Mouse (Mus musculus): Measurements from ENCODE around the gene Ptpdc1. TPM values are rescaled to one million over a fixed set of nuclear protein-coding genes. Genes with fewer than 3 reads are reported as not detected.

The Ptpdc1 gene
- 13.7 and 14.8 TPM in 2 replicates for polyA plus RNA-seq (2014; fragmentation: Nextera tagmentation; extraction: Ambion mirVana)

DNA sequence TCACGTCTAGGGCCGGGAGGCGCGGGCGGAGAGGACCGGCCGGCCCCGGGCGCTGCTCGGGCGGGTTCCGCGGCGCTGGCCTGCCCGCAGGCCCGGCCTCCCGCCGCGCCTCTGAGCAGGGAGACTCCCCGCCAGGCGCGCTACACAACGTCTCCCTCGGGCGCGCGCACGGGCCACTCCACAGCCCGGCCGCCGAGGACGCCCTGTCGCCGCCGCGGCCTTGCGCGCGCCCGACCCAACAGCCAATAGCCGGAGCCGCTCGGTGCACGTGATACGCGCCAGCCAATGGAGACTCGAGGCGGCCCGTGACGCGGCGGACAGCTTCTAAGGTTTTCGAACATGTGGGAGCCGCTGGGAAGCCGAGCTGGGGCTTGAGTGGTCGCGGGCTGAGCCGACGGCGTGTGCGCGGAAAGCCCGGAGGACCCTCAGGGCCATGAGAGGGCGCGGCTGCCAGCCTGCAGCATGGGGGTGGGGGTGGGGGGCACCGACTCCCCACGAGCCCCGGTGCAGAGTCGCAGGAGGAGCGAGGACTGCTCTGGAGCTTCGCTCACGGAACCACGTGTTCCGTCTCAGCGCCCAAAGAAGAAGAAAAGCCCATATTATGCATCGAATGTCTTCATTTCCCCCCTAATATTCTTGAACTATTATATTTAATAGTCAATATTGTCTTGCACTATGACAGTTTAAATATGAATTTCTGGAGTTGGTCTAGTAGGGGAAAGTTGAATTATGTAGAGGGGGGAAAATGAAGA lies at the start of gene Ptpdc1:
Ptpdc1 (minus strand) TSS at position 232 of the 752 bp plus-strand sequence.
- Histone ChIP-seq H3K4me3 (ENCODE audit: low read depth, low read length) (peak within 1 kb of the TSS; percentile 67), H3K4me2 (peak within 1 kb of the TSS; percentile 88), H3K27ac (ENCODE audit: low read depth) (peak within 1 kb of the TSS; percentile 91), H3K36me3 (ENCODE audit: insufficient read depth) (no peaks in the 10 kb centered on the region), H3K9ac (peak within 1 kb of the TSS; percentile 83), H3K27me3 (ENCODE audit: insufficient read depth, low read length) (0 out of 2 replicates have a peak, but pooled peaks cover 4% of the 10 kb centered on the region), H3K9me3 (ENCODE audit: low read depth, low read length) (no peaks in the 10 kb centered on the region), H3K4me1 (ENCODE audit: insufficient read depth) (no peaks in the 10 kb centered on the region)
- 1% methylated on average over 62 of the region's 76 CpGs for WGBS
- TF ChIP-seq CTCF (IDR thresholded peaks at IDR 0.05; ENCODE audit: low read depth): no peak
- peak; percentile 99 for ATAC-seq (ENCODE audit: insufficient read depth)
- peak; percentile 99 for DNase-seq

DNA sequence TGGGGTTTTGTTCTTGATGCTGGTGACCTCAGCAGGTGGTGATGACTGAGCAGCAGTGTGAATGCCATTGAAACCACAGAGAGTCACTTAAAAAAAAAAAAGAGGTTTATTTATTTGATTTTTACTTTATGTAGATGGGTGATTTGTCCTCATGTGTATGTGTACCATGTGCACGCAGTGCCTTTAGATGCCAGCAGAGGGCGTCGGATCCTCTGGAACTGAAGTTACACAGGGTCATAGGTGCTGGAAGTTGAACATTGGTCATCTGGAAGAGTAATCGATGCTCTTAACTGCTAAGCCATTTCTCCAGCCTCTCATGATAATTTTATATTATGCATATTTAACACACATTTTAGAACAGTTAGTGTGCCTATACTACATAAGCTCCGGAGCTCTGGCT lies 49.1 kb upstream of the Ptpdc1 start:
- Histone ChIP-seq H3K4me1 (ENCODE audit: insufficient read depth) (no peaks in the 10 kb centered on the region), H3K27ac (ENCODE audit: low read depth) (no peak overlapping the region), H3K4me2 (no peak overlapping the region), H3K36me3 (ENCODE audit: insufficient read depth) (no peaks in the 10 kb centered on the region), H3K27me3 (ENCODE audit: insufficient read depth, low read length) (peaks cover 46% of the 10 kb centered on the region), H3K9me3 (ENCODE audit: low read depth, low read length) (no peaks in the 10 kb centered on the region), H3K4me3 (ENCODE audit: low read depth, low read length) (no peak overlapping the region), H3K9ac (no peak overlapping the region)
- TF ChIP-seq CTCF (IDR thresholded peaks at IDR 0.05; ENCODE audit: low read depth): peak; percentile 27; the same call in 1 of the 2 replicates
- ATAC-seq (ENCODE audit: insufficient read depth) (no peak), DNase-seq (no peak)
- 81% methylated on average over 5 of the region's 5 CpGs for WGBS

DNA sequence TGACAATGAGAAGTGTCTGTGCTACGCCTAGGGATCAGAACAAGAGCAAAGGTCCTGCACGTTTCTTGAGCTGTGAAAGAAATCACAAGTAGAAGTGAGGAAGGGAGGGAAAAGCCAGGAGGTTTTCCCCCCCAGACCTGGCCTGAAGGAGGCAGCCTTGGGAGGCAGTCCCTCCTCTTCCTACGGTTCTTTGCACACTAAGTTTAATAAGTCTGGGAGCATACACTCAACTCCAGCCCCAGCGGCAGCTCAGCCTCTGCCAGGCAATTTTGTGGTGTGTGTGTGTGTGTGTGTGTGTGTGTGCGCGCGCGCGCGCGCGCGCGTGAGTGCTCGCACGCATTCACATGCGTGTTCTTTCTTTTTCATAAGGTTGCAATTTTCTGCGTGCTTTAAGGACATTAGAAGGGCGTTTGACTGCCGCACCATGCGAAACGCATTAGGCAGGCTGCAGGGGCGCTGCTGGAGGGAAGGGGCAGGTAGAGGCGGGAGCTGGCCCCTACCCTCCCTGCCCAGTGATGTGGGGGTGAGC lies 46.9 kb upstream of the Ptpdc1 start:
- no peak for TF ChIP-seq CTCF (IDR thresholded peaks at IDR 0.05; ENCODE audit: low read depth)
- Histone ChIP-seq H3K9ac (no peak overlapping the region), H3K36me3 (ENCODE audit: insufficient read depth) (no peaks in the 10 kb centered on the region), H3K27ac (ENCODE audit: low read depth) (no peak overlapping the region), H3K4me2 (peak overlapping the region; percentile 27; the same call in 1 of the 2 replicates), H3K4me1 (ENCODE audit: insufficient read depth) (no peaks in the 10 kb centered on the region), H3K4me3 (ENCODE audit: low read depth, low read length) (peak overlapping the region; percentile 6; the same call in 1 of the 2 replicates), H3K9me3 (ENCODE audit: low read depth, low read length) (no peaks in the 10 kb centered on the region), H3K27me3 (ENCODE audit: insufficient read depth, low read length) (peaks cover 68% of the 10 kb centered on the region)
- DNase-seq (no peak), ATAC-seq (ENCODE audit: insufficient read depth) (no peak)
- WGBS: 1% methylated on average over 24 of the region's 24 CpGs

DNA sequence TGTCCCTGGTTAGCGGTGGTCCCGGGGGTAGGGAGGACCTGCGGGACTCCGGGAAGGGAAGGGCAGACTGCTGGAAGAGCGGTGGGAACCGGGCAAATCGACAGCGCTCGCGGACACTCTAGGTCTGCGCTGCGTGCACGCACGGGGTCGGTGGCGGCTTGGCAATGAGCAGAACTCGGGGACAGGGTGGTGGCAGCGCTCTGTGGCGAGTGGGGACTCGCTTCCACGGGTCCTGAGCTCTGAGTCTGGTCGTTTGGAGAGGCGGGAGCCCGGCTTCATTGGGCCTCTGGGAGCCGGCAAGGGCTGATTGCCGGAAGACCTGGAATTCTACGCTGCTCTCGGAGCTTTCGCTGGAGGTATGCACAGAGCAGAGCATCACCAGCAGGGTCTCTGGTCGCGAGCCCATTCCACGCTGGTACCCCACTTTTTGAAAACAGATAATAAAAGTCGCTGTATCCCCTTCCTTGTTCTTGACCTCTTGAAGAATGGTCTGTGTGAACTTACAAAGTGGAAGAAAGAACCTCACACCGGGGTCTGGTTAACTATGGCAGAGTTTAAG lies 43.6 kb upstream of the Ptpdc1 start:
- WGBS: 1% methylated on average over 34 of the region's 34 CpGs
- Histone ChIP-seq H3K4me2 (peak overlapping the region; percentile 47), H3K27ac (ENCODE audit: low read depth) (no peak overlapping the region), H3K9ac (no peak overlapping the region), H3K4me3 (ENCODE audit: low read depth, low read length) (peak overlapping the region; percentile 27), H3K9me3 (ENCODE audit: low read depth, low read length) (no peaks in the 10 kb centered on the region), H3K36me3 (ENCODE audit: insufficient read depth) (no peaks in the 10 kb centered on the region), H3K27me3 (ENCODE audit: insufficient read depth, low read length) (peaks cover 95% of the 10 kb centered on the region), H3K4me1 (ENCODE audit: insufficient read depth) (no peaks in the 10 kb centered on the region)
- no peak for ATAC-seq (ENCODE audit: insufficient read depth)
- peak; percentile 33 for DNase-seq
- TF ChIP-seq CTCF (IDR thresholded peaks at IDR 0.05; ENCODE audit: low read depth): no peak

DNA sequence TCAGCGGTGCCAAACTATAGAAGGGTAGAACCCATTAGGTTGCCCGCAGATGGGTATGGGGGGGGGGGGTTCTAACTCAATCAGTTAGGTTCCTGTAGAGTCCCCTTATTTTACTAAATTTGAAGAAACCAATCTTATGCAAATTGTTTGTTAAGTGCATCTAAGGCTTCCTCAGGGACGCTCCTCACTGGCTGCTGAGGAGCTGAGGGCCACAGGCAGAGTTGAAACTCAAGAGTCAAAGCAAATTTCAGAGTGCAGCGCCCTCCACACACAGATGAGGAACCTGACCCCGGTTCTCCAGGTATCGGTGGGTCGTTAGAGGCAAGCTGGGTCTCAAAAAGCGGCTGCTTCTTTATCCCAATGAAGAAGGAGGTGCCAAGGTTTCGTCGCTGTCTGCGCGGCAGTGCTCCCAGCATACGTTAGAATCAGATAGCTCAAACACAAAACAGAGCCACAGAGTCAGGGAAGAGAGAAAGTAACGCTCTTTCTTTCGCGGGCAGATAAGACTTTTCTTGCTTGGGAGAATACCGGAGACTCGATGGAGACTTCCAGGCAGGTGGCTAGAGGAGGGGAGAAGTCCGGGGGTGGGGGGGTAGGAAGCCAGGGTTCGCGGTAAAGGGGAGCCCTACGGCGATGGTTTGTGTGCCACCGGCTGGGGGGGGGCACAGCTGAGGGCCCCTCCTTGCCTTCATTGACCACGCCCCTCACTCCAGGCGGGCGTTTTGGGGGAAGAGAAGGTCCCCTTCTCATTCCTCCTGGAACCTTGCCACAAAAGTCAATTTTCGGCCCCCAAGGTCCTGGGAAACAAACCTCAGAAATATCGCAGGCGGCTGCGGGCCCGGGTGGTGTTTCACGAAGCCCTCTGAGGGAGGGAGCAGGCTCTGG lies 42.9 kb upstream of the Ptpdc1 start:
- WGBS: 3% methylated on average over 33 of the region's 33 CpGs

DNA sequence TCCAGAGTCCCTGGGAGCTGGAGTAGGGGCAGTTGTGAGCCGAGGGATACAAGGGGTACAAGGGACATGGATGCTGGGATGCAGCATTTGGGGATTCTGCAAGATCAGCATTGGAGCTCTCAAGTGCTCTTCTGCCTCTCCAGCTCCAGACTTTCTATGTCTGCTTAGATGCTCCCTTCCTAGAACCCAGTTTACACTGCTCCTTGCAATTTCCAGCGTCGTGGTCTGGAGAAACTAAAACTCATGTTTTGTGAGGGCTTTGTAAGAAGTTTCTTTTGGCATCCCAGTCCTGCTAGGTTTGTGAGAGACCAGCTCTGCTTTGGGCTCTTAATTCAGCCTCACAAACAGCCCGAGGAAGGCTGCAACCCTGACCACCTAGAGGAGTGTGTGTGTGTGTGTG lies 42.0 kb upstream of the Ptpdc1 start:
- no peak for DNase-seq
- no peaks in the 10 kb centered on the region for H3K36me3 ChIP-seq (ENCODE audit: insufficient read depth)
- WGBS: 7% methylated on average over 4 of the region's 4 CpGs
- no peaks in the 10 kb centered on the region for H3K4me1 ChIP-seq (ENCODE audit: insufficient read depth)
- H3K4me3 ChIP-seq (ENCODE audit: low read depth, low read length): no peak overlapping the region
- H3K9ac ChIP-seq: no peak overlapping the region
- no peak overlapping the region for H3K4me2 ChIP-seq
- no peak overlapping the region for H3K27ac ChIP-seq (ENCODE audit: low read depth)
- ATAC-seq (ENCODE audit: insufficient read depth): no peak
- H3K9me3 ChIP-seq (ENCODE audit: low read depth, low read length): no peaks in the 10 kb centered on the region
- peaks cover 95% of the 10 kb centered on the region for H3K27me3 ChIP-seq (ENCODE audit: insufficient read depth, low read length)
- TF ChIP-seq CTCF (IDR thresholded peaks at IDR 0.05; ENCODE audit: low read depth): no peak

More for the DNA sequence above, 42.9 kb upstream of the Ptpdc1 start:
- Histone ChIP-seq H3K27me3 (ENCODE audit: insufficient read depth, low read length) (peaks cover 97% of the 10 kb centered on the region), H3K4me1 (ENCODE audit: insufficient read depth) (no peaks in the 10 kb centered on the region), H3K36me3 (ENCODE audit: insufficient read depth) (no peaks in the 10 kb centered on the region), H3K27ac (ENCODE audit: low read depth) (no peak overlapping the region), H3K9ac (no peak overlapping the region), H3K4me3 (ENCODE audit: low read depth, low read length) (peak overlapping the region; percentile 27), H3K9me3 (ENCODE audit: low read depth, low read length) (no peaks in the 10 kb centered on the region), H3K4me2 (peak overlapping the region; percentile 47)
- ATAC-seq (ENCODE audit: insufficient read depth) (no peak), DNase-seq (no peak)
- no peak for TF ChIP-seq CTCF (IDR thresholded peaks at IDR 0.05; ENCODE audit: low read depth)

Data from lung, embryonic 14.5 days (tissue).